Mouse (Mus musculus) layer of hippocampus, adult 9-10 months (tissue): ENCODE results near the gene Racgap1.

Experiments used
- DNase-seq: peaks from one replicate; pipeline ENCODE4 v3.0.0; 2022; ENCODE audit warnings: low spot score

The Racgap1 gene

DNA sequence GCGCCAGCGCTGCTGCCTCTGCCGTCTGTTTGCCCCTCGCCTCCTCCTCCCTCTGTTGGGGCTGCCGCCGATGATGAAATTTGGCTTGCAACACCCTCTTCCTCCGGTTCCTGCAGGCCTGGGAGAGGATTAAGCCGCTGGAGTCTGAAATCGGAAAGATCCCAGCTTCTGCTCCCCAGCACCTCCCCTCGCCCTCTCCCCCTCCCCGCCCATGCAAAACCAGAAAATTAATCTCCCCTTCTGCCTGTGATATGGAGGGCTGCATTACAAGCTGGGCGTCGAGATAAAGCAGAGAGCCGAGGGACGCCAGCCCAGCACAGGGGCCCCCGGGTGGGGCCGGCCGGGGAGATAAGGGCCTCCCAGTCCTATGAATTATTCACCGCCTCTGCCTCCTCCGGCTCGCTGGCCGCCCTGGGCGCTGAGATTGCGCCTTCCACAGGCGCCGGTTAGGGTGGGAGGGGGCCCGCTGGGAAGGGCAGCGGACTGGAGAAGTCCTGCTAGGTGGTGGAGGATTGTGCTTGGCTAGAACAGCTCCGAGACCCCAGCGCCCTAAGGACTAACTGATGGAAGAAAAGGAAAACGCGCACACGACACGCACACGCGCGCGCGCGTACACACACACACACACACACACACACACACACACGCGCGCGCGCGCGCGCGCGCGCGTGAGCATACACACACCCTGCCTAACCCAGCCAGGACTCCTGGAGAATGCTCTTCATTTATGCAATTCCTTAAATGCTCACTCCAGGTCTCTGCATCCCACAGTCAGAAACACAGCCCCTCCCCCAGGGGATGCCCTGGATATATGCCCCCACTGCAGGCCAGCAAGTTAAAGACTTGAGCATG, 13.4 kb upstream of the Racgap1 start:
- DNase-seq = peak; percentile 49

DNA sequence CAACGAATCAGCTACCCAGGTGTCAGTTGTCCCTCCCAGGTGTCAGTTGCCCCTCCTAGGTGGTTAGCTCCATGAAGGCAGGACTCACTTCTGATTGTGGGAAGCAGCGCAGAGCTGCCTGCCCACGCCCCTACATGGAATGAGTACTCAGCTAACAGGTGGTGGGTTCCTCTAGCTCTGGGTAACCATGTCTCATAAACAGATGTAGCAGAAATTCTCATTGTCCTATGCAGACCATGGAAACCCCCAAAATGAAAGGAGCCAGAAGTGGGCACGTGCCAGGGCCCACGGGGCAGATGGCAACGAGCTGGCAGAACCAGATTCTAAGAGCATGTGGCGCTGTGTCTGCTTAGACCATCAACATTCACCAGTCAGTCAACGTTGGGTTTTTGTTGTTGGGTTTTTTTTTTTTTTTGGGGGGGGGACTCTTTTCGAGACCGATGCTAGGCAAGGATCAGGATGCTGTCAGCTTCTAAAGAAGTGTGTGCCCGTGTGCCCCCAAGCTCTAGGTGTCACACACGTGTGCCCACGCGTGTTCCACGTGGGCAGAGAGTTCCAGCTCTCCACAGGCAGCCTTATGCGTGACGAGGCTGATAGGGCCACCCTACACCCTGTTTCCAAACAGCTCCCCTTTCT, 12.6 kb upstream of the Racgap1 start:
- peak; percentile 33 for DNase-seq

DNA sequence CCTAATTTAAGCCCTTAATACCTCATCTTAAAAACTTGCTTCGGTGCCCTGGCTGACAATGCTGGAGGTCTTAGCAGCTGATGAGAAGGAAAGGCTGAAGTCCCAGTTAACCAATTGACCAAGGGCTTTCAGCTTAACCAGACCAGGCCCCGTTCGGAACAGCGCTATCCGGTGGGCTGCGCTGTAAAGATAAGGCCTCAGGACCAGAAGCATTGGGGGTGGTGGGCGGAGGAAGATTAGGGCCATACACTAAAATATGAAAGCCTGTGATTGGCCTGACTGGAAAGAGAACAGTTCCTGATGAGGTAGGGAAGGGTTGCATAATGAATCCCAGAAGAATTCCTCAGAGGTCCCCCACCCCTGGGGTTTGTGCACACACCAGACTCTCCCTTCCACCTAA, 10.9 kb upstream of the Racgap1 start:
- DNase-seq = no peak

DNA sequence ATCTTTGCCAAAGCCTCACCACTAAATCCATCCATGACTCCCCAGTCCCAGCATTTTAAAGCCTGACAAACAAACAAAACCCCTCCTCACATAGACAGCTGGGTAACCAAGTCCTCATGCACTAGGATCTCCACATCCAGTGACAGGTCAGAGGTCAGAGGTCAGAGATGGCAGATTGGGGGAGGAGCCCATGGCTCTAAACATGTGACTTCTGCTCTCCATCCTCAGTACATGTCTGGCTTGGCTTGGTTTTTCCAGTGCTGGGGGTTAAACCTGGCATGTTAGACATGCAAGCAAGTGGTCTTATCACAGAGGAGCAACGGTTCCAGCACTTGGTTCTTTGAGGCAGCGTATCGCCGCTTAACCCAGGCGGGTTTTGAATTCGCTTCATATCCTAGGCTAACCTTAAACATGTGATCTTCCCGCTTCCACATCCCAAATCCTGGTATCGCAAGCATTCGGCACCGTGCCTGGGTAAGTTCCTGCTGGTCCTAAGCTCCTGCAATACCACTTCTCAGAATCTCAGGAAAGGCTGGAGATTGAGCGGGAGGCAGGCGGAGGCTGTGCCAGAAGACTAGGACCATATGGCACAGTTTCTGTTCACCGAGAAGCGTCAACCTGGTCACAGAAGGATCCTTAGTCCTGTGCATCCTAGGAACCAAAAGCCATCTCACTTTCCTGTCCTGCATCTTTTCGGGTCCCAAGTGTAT, 9.8 kb upstream of the Racgap1 start:
- DNase-seq = no peak

DNA sequence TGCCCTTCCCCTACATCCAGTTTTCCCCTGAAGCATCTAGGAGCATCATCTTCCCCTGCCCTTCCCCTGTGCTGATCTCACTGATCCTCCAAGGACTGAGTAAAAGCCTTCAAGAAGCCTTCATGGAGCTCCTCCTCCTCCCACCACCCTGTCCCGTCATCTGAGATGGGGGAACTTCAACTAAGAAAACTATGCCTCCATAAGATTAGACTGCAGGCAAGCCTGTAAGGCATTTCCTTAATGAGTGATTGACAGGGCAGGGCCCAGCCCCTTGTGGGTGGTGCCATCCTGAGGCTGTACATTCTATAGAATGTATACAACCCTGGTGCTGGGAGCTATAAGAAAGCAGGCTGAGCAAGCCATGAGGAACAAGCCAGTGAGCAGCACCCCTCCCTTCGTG, 7.0 kb upstream of the Racgap1 start:
- DNase-seq = no peak

DNA sequence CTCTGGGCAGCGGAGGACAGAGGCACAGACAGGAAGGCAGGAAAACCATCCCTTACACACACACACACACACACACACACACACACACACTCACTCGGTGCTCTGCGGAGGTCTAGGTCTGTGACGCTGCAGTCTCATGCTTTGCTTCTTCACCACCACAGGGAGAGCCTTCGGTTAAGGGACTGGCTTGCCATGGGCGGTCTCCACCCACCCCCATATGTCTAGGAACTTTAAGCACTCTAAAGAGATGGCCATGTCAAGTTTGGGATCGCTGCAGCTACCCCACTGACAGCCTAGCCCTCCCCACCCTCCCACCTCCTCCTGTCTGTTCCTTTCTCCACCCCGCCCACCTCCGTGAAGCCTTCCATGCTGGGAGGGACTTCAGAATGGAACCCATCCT, 4.5 kb upstream of the Racgap1 start:
- DNase-seq = no peak

DNA sequence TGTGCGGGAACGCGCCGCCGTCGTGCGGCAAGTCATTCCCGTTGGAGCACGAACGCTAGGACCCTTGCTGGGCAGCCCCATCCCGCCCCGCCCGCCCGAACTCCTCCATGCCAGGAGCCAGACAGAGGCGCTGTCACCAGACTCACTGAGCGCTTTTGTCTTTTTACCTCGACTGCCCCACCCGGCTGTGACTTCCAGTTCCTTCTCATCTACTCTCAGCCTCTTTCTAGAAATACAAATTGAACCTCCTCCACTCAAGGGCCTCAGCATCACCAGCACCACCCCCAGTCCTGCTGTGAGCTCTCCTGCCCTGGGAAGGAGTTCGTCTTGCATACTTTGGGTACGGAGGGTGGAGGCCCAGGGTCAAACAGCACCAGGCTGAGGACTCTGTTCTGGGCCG, 2.4 kb upstream of the Racgap1 start:
- DNase-seq = no peak

DNA sequence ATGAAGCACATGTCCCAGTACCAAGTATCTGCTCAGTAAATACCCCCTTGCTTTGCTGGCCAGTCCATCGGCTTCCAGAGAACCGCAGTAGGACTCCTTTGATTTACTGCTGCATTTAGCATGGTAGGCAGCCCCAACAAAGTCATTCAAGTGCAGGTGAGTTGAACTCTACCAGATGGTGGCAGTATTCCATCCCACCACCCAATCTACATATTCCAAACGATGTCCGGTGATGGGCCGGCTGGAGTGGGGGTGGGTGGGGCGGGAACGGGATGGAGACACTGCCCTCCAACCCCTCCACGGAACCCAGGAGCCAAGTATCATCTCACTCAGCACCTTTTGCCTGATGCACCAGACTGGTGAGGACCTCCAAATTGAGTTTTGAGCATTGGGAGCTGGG, 1.8 kb upstream of the Racgap1 start:
- DNase-seq = no peak

DNA sequence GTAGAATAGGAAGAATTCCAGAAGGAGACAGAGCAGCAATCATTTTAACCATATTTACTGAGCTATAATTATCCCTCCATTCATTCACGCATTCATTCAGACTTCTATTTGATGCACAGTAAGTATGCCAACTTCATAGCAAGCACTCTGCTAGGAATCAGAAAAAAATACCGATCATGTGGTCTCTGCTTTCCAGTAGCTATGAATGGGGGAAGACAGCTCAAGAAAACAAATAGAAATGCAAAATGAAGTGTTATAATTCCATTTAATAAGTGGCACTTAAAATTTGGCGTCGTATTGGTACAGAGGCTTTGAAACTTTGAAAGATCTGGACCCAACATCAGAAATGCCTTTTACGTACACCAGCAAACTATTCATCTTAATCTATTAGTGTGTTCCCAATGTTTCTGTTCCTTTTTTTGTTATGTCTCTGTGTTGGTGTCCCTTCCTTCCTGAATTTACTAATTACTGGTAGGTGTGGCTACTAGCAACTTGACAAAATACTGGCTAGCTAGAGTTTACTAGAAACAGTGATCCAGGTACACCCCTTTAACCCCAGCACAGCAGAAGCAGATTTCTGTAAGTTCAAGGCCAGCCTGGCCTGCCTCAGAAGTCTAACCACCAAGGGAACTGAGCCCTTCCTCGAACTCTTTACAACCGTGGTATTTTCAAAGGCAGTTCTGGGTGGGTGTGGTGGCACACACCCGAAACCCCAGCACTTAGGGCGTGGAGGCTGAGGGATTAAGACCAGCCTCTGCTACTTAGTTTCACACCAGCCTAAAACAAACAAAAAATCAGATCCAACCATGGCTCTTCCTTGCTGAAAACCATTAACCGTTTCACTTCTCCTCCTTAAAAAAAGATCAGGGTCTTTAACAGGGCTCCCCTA, 772 bp upstream of the Racgap1 start:
- no peak for DNase-seq

DNA sequence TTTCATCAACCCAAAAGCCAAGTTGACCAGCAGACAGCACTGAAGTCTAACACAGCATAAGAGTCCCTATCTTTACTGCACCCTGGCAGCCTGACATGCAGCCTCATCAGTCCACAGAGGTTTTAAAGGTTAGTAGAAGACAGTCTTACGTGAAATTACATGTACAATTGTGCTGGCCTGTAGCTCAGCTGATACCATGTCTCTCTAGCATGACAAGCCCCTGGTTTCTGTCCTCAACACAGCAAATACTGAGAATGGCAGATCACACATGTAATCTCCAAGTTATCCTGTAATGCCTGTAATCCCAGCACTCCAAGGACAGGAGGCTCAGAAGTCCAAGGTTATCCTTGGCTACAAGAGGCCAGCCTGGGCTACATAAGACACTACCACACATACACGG, 1.2 kb downstream of the Racgap1 start:
- DNase-seq = no peak

DNA sequence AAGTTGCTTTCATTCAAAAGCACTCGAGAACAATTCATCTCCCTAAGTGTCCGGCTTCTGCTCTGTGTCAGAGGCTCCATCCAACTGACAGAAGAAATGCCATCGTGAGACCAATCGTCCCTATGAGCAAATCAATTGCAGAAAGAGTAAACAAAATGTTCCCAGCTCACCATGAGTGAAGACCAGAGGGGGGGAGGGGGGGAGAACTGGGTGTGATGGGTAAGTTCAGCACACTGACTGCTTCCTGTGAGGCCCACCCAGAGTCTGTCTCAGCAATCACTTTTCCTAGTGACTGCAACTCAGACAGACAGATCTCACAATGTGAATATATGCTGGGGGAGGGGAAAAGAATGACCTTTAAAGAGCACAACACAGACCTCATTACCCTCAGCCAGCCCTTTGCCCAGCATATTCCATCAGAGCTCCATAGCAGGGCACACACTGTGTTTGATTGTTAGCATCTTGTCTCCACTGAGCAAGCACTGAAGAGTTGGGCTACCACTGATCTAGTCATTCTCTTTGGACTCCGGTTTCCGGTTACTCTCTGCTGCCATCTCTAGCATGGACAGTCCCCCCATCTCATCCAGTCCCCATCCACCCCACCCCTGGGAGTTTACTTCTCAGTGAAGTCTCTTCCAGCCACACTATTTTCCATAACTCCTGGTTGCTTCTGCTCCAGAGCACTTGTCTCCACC, 2.2 kb downstream of the Racgap1 start:
- no peak for DNase-seq

DNA sequence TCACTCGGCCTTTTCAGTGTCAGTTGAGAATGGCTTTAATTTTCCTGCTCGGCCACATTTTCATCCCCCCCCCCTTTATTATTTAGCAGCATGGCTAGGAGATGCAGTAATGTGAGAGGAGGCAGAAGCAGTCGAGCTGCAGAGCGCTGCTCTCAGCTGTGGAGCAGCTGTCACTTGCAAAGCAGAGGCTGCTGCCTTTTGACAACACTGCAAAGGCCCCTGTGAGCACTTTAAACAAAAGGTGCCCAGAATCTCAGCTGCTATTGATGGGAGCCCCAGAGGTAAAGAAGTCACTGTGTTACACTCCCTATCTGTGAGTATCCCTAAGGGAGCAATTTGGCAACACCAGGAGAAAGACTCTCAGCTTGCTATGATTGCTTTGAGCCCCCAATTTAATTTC, 3.1 kb downstream of the Racgap1 start:
- no peak for DNase-seq

DNA sequence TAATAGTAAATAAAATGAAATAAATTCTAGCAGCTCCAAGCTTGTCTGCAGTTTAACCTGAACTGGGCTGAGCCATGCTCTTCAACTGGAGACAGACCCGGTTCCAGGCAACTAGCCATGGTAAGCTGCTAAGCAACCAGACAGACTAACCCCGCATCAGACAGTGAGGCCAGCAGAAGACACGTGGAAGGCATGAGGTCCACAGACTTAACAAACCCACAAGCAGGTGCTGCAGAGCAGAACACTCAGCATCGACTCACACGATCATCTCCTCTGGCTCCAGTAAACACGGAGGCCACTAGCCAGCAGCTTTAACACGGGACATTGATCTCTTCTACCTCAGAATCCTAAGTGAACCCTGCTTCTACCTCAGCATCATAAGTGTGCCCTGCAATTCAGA, 6.7 kb downstream of the Racgap1 start:
- no peak for DNase-seq

DNA sequence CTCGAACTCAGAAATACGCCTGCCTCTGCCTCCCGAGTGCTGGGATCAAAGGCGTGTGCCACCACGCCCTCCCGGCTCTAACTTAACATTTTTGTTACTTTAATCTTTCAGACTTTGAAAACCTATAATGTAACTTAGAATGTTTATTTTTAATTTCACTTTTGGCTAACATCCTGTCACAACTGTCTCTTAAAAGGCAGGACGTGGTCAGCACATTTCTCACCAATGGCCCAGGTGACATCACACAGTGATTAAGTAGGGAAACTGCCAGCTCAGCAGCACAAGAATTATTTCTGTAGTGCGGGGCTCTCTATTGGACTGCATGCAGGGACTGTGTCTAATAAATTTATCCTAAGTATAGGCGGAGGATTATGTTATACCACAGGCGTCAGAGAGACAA, 7.6 kb downstream of the Racgap1 start:
- no peak for DNase-seq

DNA sequence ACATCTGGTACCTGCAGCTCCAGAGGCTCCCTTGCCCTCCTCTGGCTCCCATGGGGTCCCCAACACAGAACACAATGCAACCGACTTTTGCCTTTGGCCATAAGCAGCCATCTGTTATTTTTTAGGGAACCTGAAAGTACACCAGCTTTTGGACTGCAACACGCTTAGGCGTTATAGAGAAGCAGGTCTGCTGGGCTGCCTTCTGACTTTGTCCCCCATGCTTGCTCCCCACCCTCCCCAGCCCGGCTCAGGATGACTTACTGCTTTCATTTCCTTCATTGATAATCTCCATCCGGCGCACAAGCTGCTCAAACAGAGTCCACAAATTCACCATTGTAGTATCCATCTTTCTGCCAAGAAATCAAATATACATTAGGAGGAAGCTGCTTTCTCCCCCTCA, 8.8 kb downstream of the Racgap1 start:
- no peak for DNase-seq

DNA sequence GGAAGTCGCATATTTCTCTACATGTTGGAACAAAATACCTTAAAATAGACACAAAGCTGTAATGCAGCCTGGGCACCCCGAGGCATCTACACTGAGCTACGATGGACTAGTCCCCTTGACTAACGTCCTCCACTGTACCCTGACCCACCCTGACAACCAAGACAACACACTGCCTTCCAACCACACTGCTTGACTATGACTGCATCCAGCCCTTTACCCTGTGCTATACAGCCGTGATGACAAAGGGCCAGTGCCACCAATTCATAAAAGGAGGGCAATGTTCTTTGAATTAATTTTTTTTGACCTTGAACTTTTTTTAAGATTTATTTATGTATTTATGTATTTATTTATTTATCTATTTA, 13.4 kb downstream of the Racgap1 start:
- DNase-seq = no peak

DNA sequence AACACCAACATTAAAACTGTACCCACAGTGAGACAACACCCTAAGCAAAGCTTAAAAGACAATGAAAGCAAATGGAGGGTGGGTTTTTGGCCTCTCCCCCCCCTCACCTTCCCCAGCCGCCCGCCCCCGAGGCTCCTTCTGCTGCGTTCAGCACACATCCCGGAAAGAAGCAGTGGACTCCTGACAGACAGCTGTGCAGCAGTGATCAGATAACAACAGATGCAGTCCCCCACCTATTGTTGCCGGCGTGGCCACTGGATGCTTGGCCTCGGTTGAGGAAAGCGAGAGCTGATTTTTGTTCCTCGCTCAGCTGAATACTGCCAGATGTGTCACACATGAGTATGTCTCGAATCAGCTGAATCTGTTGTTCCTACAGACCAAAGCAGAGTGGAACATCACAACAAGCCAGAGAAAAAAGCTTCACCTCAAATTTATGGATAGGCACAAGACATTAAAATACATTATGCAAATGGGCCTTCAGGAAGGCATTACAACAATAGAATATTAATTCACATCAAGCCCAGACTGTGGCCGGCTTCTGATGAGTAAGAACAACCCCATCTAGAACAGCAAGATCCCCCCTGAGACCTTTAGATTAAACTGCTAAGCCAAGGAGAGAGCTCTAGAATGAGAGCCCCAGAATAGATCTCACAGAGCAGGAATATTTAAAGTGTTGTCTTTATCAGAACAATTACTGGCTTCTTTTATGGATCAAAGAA, 13.9 kb downstream of the Racgap1 start:
- DNase-seq = no peak

DNA sequence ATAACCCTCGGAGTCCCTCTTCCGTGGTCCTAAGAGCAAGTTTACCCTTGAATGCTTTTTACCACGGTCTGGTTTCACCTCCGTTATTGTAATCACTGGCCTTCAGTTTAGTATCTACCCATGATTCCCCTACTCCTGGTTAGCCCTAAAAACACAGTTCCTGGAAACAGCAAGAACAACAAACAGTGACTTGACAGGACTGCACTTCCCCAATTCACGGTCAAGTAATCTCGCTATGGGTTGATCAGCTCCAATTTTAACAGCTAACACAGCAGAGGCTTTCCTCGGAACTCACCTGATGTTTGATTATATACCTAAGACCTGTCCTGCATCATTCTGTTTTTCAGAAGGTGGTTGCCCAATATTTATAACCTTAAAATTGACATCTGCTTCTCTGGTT, 16.8 kb downstream of the Racgap1 start:
- DNase-seq = no peak

DNA sequence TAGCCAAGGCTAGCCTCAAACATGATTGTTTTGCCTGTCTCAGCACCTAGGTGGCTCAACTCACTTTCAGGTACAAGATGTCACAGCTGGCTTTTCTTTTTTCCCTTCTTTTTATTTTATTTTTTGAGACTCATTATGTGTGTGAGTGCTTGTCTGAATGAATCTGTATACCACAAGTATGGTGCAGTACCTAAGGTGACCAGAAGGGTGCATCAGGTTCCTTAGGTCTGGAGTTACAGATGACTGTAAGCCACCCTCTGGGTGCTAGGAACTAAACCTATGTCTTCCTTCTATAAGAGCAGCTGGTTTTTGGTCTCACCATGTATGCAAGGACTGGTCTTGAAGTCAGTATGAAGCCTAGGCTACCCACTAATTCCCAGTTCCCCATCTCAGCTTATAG, 19.8 kb downstream of the Racgap1 start:
- DNase-seq = no peak

DNA sequence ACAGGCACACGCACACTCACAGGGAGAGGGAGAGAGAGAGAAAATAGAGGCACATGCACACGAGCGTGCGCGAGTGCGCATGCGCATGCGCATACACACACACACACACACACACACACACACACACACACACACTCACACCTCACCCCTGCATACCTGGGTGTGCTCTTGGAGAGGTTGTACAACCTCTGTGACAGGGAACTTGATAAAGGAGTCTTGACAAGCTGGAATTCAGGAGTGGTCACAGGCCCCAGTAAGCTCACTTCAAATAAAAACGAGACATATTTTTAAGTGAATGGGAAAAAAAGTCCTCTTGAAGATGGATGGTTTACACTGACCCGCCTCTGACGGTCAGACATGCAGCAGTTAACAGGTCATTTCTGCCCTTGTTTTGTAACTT, 29.4 kb downstream of the Racgap1 start:
- no peak for DNase-seq

DNA sequence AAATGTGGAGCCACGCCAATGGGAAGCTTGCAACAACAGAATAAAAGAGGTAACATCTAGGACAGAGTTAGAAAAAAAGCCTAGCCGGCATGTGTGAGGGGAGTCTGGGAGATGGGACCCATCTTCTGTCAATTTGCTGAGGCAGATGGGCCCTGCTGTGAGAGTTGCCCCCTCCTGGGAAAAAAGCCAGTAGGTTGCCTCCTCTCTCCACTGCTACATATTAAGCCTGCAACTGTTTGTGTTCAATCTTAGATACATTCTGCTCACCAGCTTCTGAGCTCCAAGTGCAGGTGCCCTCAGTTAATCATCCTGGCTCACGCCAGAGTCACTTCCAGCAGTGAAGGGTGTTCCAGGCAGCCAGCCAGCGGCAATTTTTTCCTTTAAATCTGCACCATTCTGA, 31.6 kb downstream of the Racgap1 start:
- DNase-seq = peak; percentile 40
